Mouse (Mus musculus) hindbrain, embryonic 16.5 days (tissue): ENCODE measurements around the gene Il21r. TPM values are rescaled to one million over a fixed set of nuclear protein-coding genes. Genes with fewer than 3 reads are reported as not detected.

Experiments used
- ATAC-seq: fragments of 200-750 bp; cut with Nextera tagmentation; 2 replicates; pipeline ENCODE4 v1.8.0; 2017; ENCODE audit warnings: moderate TSS enrichment, moderate library complexity
- H3K27ac ChIP-seq: fragments of 300-500 bp; sonication (generic); 2 replicates; pipeline ENCODE4 v1.5.1; 2014; ENCODE audit warnings: low read depth, mild to moderate bottlenecking, control low read depth, low read length, moderate library complexity
- H3K27me3 ChIP-seq: fragments of 300-500 bp; sonication (generic); replicated peaks from 2 replicates; pipeline ENCODE4 v1.6.1; 2014; ENCODE audit warnings: low read length; ENCODE audit not compliant: control insufficient read depth, insufficient read depth
- H3K36me3 ChIP-seq: fragments of 300-500 bp; sonication (generic); 2 replicates; pipeline ENCODE4 v1.6.1; 2014; ENCODE audit warnings: mild to moderate bottlenecking, low read length, moderate library complexity, mixed read lengths; ENCODE audit not compliant: control insufficient read depth, insufficient read depth
- H3K4me1 ChIP-seq: fragments of 300-500 bp; sonication (generic); 2 replicates; pipeline ENCODE4 v1.6.1; 2014; ENCODE audit warnings: low read depth, low read length; ENCODE audit not compliant: control insufficient read depth, insufficient read depth
- H3K4me2 ChIP-seq: fragments of 300-500 bp; sonication (generic); 2 replicates; pipeline ENCODE4 v1.6.1; 2014; ENCODE audit warnings: mild to moderate bottlenecking, low read length, control low read depth, moderate library complexity
- H3K4me3 ChIP-seq: fragments of 300-500 bp; sonication (generic); 2 replicates; pipeline ENCODE4 v1.5.1; 2014; ENCODE audit warnings: mild to moderate bottlenecking, low read length, control low read depth, moderate library complexity
- H3K9ac ChIP-seq: fragments of 300-500 bp; sonication (generic); 2 replicates; pipeline ENCODE4 v1.6.1; 2014; ENCODE audit warnings: low read depth, mild to moderate bottlenecking, control low read depth, low read length, moderate library complexity
- H3K9me3 ChIP-seq: fragments of 300-500 bp; sonication (generic); 2 replicates; pipeline ENCODE4 v1.6.1; 2014; ENCODE audit warnings: mild to moderate bottlenecking, low read length, moderate library complexity; ENCODE audit not compliant: control insufficient read depth
- WGBS: fragments of 180-500 bp; shearing (Covaris S2); extraction: QIAGEN DNeasy Blood & Tissue Kit; methylation state at CpG from one replicate; pipeline ENCODE4 v1.1.7; 2014; 5-methylcytosine and 5-hydroxymethylcytosine counted together
- polyA plus RNA-seq: library from polyadenylated mRNA; unstranded; fragments of >200 nt; fragmentation: Nextera tagmentation; extraction: Ambion mirVana; gene quantifications from 2 replicates; pipeline ENCODE4 v1.2.1, GENCODE M21; 2015

Il21r gene
- polyA plus RNA-seq, 1 experiment from 2014 or later = 0.50 TPM

- H3K9ac ChIP-seq = no peak overlapping the region
- H3K4me1 ChIP-seq = no peaks in the 10 kb centered on the region
- 83% methylated on average over 9 of the region's 9 CpGs for WGBS
- H3K4me3 ChIP-seq = no peak overlapping the region
- H3K27ac ChIP-seq = no peak overlapping the region
- H3K9me3 ChIP-seq = no peaks in the 10 kb centered on the region
- ATAC-seq = no peak
- no peak overlapping the region for H3K4me2 ChIP-seq
- H3K27me3 ChIP-seq = no peaks in the 10 kb centered on the region
- H3K36me3 ChIP-seq = peaks cover 51% of the 10 kb centered on the region
Observed at GRCm38 (mm10) chr7:125679936-125680335, 76.7 kb downstream of the Il21r start.

Other genes with a start within 250 kb of the Il21r start
- gene Kdm8, start 158.8 kb upstream of the Il21r start, polyA plus RNA-seq = 5.2 TPM in 2 replicates
- gene Nsmce1, start 111.8 kb upstream of the Il21r start, polyA plus RNA-seq = 85.4 and 91.2 TPM in 2 replicates
- 5.6 and 6.2 TPM in 2 replicates for gene Il4ra, start 51.3 kb upstream of the Il21r start, polyA plus RNA-seq
- gene Gtf3c1, start 104.4 kb downstream of the Il21r start, polyA plus RNA-seq = 23.0 and 28.5 TPM in 2 replicates
- gene D430042O09Rik, start 104.5 kb downstream of the Il21r start, polyA plus RNA-seq = 5.0 and 6.5 TPM in 2 replicates